Mouse (Mus musculus) embryonic fibroblast, embryonic 13.5 days (primary cell): ENCODE measurements around the gene Sumo3.

ENCODE experiments used
- CTCF ChIP-seq: IDR thresholded peaks from 2 replicates; pipeline ENCODE4 v1.5.1; 2011; ENCODE audit warnings: mild to moderate bottlenecking, control low read depth, low read length, moderate library complexity, borderline replicate concordance; ENCODE audit not compliant: insufficient read depth
- POLR2A ChIP-seq: IDR thresholded peaks from 2 replicates; pipeline ENCODE4 v1.6.1; 2011; ENCODE audit warnings: low read depth, mild to moderate bottlenecking, control low read depth, low read length, moderate library complexity

GRCm38 (mm10) chr10:77589749-77590148 is 16.1 kb upstream of the Sumo3 start:
- TF ChIP-seq CTCF (no peak), POLR2A (no peak)
